Mouse (Mus musculus): Measurements from ENCODE around the gene Slc41a2.

DNA sequence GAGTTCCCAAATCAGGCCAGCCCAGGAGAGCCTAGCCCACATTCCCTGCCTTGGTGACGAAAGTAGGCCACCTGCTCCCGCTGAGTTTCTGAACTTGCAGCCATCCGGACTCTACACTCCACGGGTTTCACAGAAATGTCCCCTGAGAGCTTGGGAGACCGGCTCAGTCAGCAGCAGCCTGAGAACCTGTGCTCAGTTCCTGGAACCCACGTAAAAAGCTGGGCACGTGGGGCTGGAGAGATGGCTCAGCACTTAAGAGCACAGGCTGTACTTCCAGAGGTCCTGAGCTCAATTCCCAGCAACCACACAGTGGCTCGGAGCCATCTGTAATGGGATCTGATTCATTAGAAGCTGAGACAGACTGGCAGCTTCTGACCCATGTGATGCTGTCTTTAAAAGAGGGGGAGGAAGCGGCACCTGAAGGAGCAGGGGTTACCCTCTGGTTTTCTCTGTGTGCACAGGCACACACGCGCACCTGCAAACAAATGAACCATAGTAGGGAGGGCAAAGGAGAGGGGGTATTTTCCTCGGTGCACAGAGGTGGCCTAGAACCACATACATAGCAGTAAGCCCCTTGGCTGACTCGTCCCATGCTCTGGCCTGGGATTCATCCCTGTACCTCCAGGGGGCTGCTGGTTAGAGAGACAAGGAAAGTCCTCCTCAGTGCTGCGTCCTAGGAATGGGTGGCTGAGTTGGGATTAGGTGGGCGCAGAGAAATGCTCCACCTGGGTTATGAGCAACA lies 155.7 kb downstream of the Slc41a2 start:
- TF ChIP-seq CTCF (IDR thresholded peaks at IDR 0.05; ENCODE audit: control insufficient read depth, insufficient read depth, insufficient replicate concordance, low read depth, low read length) (no peak), POLR2A (IDR thresholded peaks at IDR 0.05; ENCODE audit: control insufficient read depth, low read depth, low read length) (no peak)
